Mouse (Mus musculus) CH12.LX (cell line): ENCODE data around the gene Rgs12. TPM values are rescaled to one million over a fixed set of nuclear protein-coding genes. Genes with fewer than 3 reads are reported as not detected.

Experiments
- DNase-seq: peaks from one replicate; pipeline ENCODE4 v3.0.0-alpha.2; 2013; ENCODE audit errors: extremely low read depth
- H3K27ac ChIP-seq: 2 replicates; pipeline ENCODE4 v1.5.1; 2012; ENCODE audit warnings: low read depth, mild to moderate bottlenecking, control low read depth, moderate library complexity; ENCODE audit not compliant: insufficient read depth
- H3K27me3 ChIP-seq: replicated peaks from 2 replicates; pipeline ENCODE3; 2012; ENCODE audit warnings: inconsistent platforms
- H3K36me3 ChIP-seq, 2 experiments: replicated peaks in 1 of 2; 2 replicates each; pipeline versions ENCODE3 to v1.6.1; 2012; ENCODE audit warnings: inconsistent platforms in 1 of 2, low read length in 1 of 2, mild to moderate bottlenecking in 1 of 2, mixed read lengths in 1 of 2, moderate library complexity in 1 of 2; ENCODE audit not compliant: control insufficient read depth in 1 of 2, insufficient read depth in 1 of 2
- H3K4me1 ChIP-seq, 2 experiments: 2 replicates each; pipeline ENCODE4 v1.6.1; 2012; ENCODE audit warnings: inconsistent platforms in 1 of 2, moderate library complexity in 1 of 2; ENCODE audit not compliant: insufficient read depth in 2 of 2, control insufficient read depth in 1 of 2
- H3K4me2 ChIP-seq: 2 replicates; pipeline ENCODE4 v1.6.1; 2012; ENCODE audit warnings: low read depth, mild to moderate bottlenecking, control low read depth; ENCODE audit not compliant: poor library complexity, insufficient read depth, severe bottlenecking
- H3K4me3 ChIP-seq, 3 experiments: fragments of 150-350 bp in 1 of 3; sonication (generic) in 1 of 3; replicated peaks in 1 of 3; 2 replicates each; pipeline versions ENCODE3 to v1.5.1; 2011 to 2012; ENCODE audit warnings: low read depth in 2 of 3, low read length in 2 of 3, mild to moderate bottlenecking in 2 of 3, moderate library complexity in 2 of 3, control low read depth in 1 of 3, improper control_type of control experiment in 1 of 3, inconsistent platforms in 1 of 3, mixed read lengths in 1 of 3; ENCODE audit not compliant: poor library complexity in 1 of 3
- H3K79me2 ChIP-seq: replicated peaks from 2 replicates; pipeline ENCODE4 v1.6.1; 2012; ENCODE audit warnings: mild to moderate bottlenecking, moderate library complexity; ENCODE audit not compliant: control insufficient read depth, poor library complexity, insufficient read depth, severe bottlenecking; ENCODE audit errors: extremely low read depth
- H3K9ac ChIP-seq: 2 replicates; pipeline ENCODE4 v1.6.1; 2012; ENCODE audit warnings: low read depth, mild to moderate bottlenecking, control low read depth, moderate library complexity; ENCODE audit not compliant: insufficient read depth
- H3K9me3 ChIP-seq: replicated peaks from 2 replicates; pipeline ENCODE3; 2012; ENCODE audit warnings: low read length, inconsistent platforms, mixed read lengths
- BHLHE40 ChIP-seq: IDR thresholded peaks from 2 replicates; pipeline ENCODE4 v1.6.1; 2011; ENCODE audit warnings: mild to moderate bottlenecking, low read depth, low read length, improper control_type of control experiment
- CHD1 ChIP-seq: IDR thresholded peaks from 2 replicates; pipeline ENCODE4 v1.6.1; 2012; ENCODE audit warnings: low read depth, low read length, improper control_type of control experiment, inconsistent platforms
- CHD2 ChIP-seq: IDR thresholded peaks from 2 replicates; pipeline ENCODE4 v1.6.1; 2011; ENCODE audit warnings: low read length, improper control_type of control experiment
- ELF1 ChIP-seq: IDR thresholded peaks from 2 replicates; pipeline ENCODE4 v1.6.1; 2014; ENCODE audit warnings: low read depth, mild to moderate bottlenecking, inconsistent platforms, low read length, improper control_type of control experiment
- HCFC1 ChIP-seq: IDR thresholded peaks from 2 replicates; pipeline ENCODE4 v1.6.1; 2012; ENCODE audit warnings: low read depth, mild to moderate bottlenecking, inconsistent platforms, low read length, improper control_type of control experiment
- IRF4 ChIP-seq: IDR thresholded peaks from 2 replicates; pipeline ENCODE4 v1.6.1; 2014; ENCODE audit warnings: low read depth, mild to moderate bottlenecking, inconsistent platforms, low read length, improper control_type of control experiment
- JUN ChIP-seq: IDR thresholded peaks from 2 replicates; pipeline ENCODE4 v1.6.1; 2011; ENCODE audit warnings: low read depth, mild to moderate bottlenecking, low read length, improper control_type of control experiment, moderate library complexity; ENCODE audit not compliant: insufficient read depth
- JUND ChIP-seq: conservative IDR thresholded peaks from 2 replicates; pipeline ENCODE4 v1.6.1; 2011; ENCODE audit warnings: low read depth, low read length, improper control_type of control experiment
- MAX ChIP-seq: IDR thresholded peaks from 2 replicates; pipeline ENCODE4 v1.6.1; 2011; ENCODE audit warnings: low read length, improper control_type of control experiment
- MYC ChIP-seq: IDR thresholded peaks from 2 replicates; pipeline ENCODE4 v1.6.1; 2011; ENCODE audit warnings: low read depth, mild to moderate bottlenecking, improper control_type of control experiment, low read length
- NELFE ChIP-seq: IDR thresholded peaks from 2 replicates; pipeline ENCODE4 v1.6.1; 2011; ENCODE audit warnings: low read depth, low read length, improper control_type of control experiment
- NRF1 ChIP-seq: IDR thresholded peaks from 2 replicates; pipeline ENCODE4 v1.6.1; 2014; ENCODE audit warnings: low read depth, mild to moderate bottlenecking, inconsistent platforms, low read length, improper control_type of control experiment, moderate library complexity
- RAD21 ChIP-seq: IDR thresholded peaks from 2 replicates; pipeline ENCODE4 v1.6.1; 2011; ENCODE audit warnings: low read depth, mild to moderate bottlenecking, low read length, improper control_type of control experiment, moderate library complexity
- RCOR1 ChIP-seq: conservative IDR thresholded peaks from 2 replicates; pipeline ENCODE4 v1.6.1; 2012; ENCODE audit warnings: low read depth, mild to moderate bottlenecking, inconsistent platforms, low read length, improper control_type of control experiment
- SIN3A ChIP-seq: IDR thresholded peaks from 2 replicates; pipeline ENCODE4 v1.6.1; 2012; ENCODE audit warnings: low read length, improper control_type of control experiment, inconsistent platforms
- TCF12 ChIP-seq: IDR thresholded peaks from 2 replicates; pipeline ENCODE4 v1.6.1; 2014; ENCODE audit warnings: low read depth, mild to moderate bottlenecking, inconsistent platforms, low read length, improper control_type of control experiment
- UBTF ChIP-seq: IDR thresholded peaks from 2 replicates; pipeline ENCODE4 v1.6.1; 2012; ENCODE audit warnings: low read depth, mild to moderate bottlenecking, inconsistent platforms, low read length, improper control_type of control experiment, moderate library complexity
- USF1 ChIP-seq: IDR thresholded peaks from 2 replicates; pipeline ENCODE4 v1.6.1; 2014; ENCODE audit warnings: low read depth, mild to moderate bottlenecking, inconsistent platforms, low read length, improper control_type of control experiment
- USF2 ChIP-seq: conservative IDR thresholded peaks from 2 replicates; pipeline ENCODE4 v1.6.1; 2011; ENCODE audit warnings: low read depth, low read length, improper control_type of control experiment
- ZKSCAN1 ChIP-seq: IDR thresholded peaks from 2 replicates; pipeline ENCODE4 v1.6.1; 2012; ENCODE audit warnings: low read depth, inconsistent platforms, low read length, improper control_type of control experiment, borderline replicate concordance
- ZMIZ1 ChIP-seq: IDR thresholded peaks from 2 replicates; pipeline ENCODE4 v1.6.1; 2012; ENCODE audit warnings: low read depth, mild to moderate bottlenecking, inconsistent platforms, low read length, improper control_type of control experiment
- ZNF384 ChIP-seq: IDR thresholded peaks from 2 replicates; pipeline ENCODE4 v1.6.1; 2012; ENCODE audit warnings: low read depth, low read length, improper control_type of control experiment, inconsistent platforms
- dilution Hi-C: fragments of 300-500 bp; cut with MboI; formaldehyde crosslinking; loops from 2 replicates; pipeline ENCODE4 v1.14.3; 2020; ENCODE audit warnings: low sequenced_read_pairs; ENCODE audit not compliant: extremely low pct_unique_long_range_greater_than_20kb, extremely low pct_ligation_motif_present
- in situ Hi-C: fragments of 300-500 bp; cut with MboI; formaldehyde crosslinking; loops from 3 replicates; pipeline ENCODE4 v1.14.3; 2019; ENCODE audit warnings: low sequenced_read_pairs, low pct_ligation_motif_present, low pct_unique_long_range_greater_than_20kb, mixed read lengths
- polyA plus RNA-seq: library from polyadenylated mRNA; unstranded; fragments of >175 nt; gene quantifications from 2 replicates; pipeline ENCODE4 v1.2.1, GENCODE M21; 2012; ENCODE audit warnings: low read depth; ENCODE audit not compliant: insufficient read length
- total RNA-seq, 2 experiments: library from RNA; depleted of rRNA; stranded (reverse); fragments of 300-350 nt in 1 of 2; fragments of >200 nt in 1 of 2; gene quantifications; 2 replicates each; pipeline ENCODE4 v1.2.3; 2012 to 2014

Gene Rgs12
- total and polyA plus RNA-seq, 3 experiments = 6.8 to 9.8 (median 8.1) TPM

DNA sequence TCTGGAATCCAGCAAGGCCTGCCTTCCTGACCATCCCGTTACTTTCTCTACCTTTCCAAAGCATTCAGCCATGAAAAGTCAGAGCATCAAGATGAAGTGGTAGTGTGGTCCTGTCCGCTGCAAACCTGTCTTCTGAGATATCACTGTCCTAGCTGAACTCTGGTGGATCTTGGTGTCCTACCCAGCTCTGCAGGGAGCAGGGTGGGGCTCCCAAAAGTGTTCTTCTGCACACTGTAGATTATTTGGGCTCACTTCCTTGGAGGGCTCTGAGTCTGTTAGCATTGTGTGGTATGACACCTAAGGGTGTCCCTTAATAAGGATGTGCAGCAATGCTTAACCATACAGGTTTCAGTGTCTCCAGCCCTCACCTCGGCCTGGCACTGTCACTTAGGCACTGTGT lies 56.4 kb downstream of the Rgs12 start:
- Histone ChIP-seq H3K4me2 (no peak overlapping the region), H3K9me3 (no peaks in the 10 kb centered on the region), H3K4me3 (no peak overlapping the region), H3K27me3 (no peaks in the 10 kb centered on the region), H3K27ac (no peak overlapping the region), H3K9ac (no peak overlapping the region), H3K4me1 (peaks cover 17 to 46% of the 10 kb centered on the region in 2 experiments), H3K36me3 (peaks cover 0 to 20% of the 10 kb centered on the region in 2 experiments), H3K79me2 (no peaks in the 10 kb centered on the region)
- dilution Hi-C loops = no loop called here
- in situ Hi-C loops = no loop called here
- DNase-seq = no peak
- TF ChIP-seq RCOR1 = no peak
- TF ChIP-seq MAX = no peak
- no peak for TF ChIP-seq JUND
- TF ChIP-seq ELF1 = no peak
- no peak for TF ChIP-seq USF1
- no peak for TF ChIP-seq BHLHE40

DNA sequence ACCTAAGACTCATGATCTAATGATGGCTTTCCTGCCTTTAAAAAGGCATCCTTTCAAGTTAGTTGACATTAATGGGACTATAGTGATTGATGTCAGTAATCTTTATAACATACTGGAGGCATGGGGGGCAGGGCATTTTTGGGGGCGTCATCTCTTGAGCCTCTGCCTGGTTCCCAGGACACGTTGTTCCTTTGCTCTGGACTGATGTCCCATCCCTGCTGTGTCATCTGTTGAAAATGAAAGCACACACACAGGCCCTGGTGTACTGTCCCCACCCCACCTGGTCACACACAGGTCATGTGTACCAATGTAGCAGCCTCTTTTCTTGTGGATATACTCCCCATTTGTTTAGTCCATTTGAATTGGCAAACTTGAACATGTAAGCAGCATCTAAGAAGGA lies 57.4 kb downstream of the Rgs12 start:
- peaks cover 0 to 27% of the 10 kb centered on the region in 2 experiments for H3K36me3 ChIP-seq
- in situ Hi-C loops (no loop called here), dilution Hi-C loops (no loop called here)
- H3K9ac ChIP-seq = no peak overlapping the region
- H3K27me3 ChIP-seq = no peaks in the 10 kb centered on the region
- no peak overlapping the region for H3K27ac ChIP-seq
- no peak for TF ChIP-seq ZNF384
- TF ChIP-seq UBTF = no peak
- TF ChIP-seq IRF4 = no peak
- no peak for TF ChIP-seq USF2
- no peaks in the 10 kb centered on the region for H3K9me3 ChIP-seq
- H3K79me2 ChIP-seq = no peaks in the 10 kb centered on the region
- no peak for DNase-seq
- no peak overlapping the region for H3K4me2 ChIP-seq
- no peak overlapping the region for H3K4me3 ChIP-seq
- peaks cover 8 to 37% of the 10 kb centered on the region in 2 experiments for H3K4me1 ChIP-seq

- H3K27ac ChIP-seq = no peak overlapping the region
- dilution Hi-C loops (no loop called here), in situ Hi-C loops (no loop called here)
- H3K27me3 ChIP-seq = no peaks in the 10 kb centered on the region
- H3K9me3 ChIP-seq = no peaks in the 10 kb centered on the region
- H3K79me2 ChIP-seq = no peaks in the 10 kb centered on the region
- no peak overlapping the region for H3K9ac ChIP-seq
- no peak overlapping the region for H3K4me3 ChIP-seq
- DNase-seq = no peak
- peaks cover 6 to 18% of the 10 kb centered on the region in 2 experiments; a peak in 3 of 4 replicates for H3K4me1 ChIP-seq
- no peak for TF ChIP-seq SIN3A
- no peak for TF ChIP-seq TCF12
- TF ChIP-seq NRF1 = no peak
- no peak for TF ChIP-seq ZKSCAN1
- no peak for TF ChIP-seq HCFC1
- no peak for TF ChIP-seq USF1
- no peak for TF ChIP-seq RAD21
- TF ChIP-seq NELFE = no peak
- no peak for TF ChIP-seq USF2
- no peak for TF ChIP-seq ZMIZ1
- TF ChIP-seq RCOR1 = no peak
- TF ChIP-seq MYC = no peak
- TF ChIP-seq CHD2 = no peak
- TF ChIP-seq JUN = no peak
- no peak for TF ChIP-seq CHD1
- H3K36me3 ChIP-seq = peaks cover 0 to 38% of the 10 kb centered on the region in 2 experiments
- H3K4me2 ChIP-seq = no peak overlapping the region
Measured at GRCm38 (mm10) chr5:35009163-35009562, 59.9 kb downstream of the Rgs12 start.
